Mouse (Mus musculus): ENCODE results near the gene Itpr2. TPM values are rescaled to one million over a fixed set of nuclear protein-coding genes. Genes with fewer than 3 reads are reported as not detected.
A peak's percentile ranks its signal among the peaks of the same experiment; 100 is the strongest.

Gene Itpr2
- polyA plus RNA-seq, 1 experiment from 2014 or later, result 6.0 TPM

GRCm38 (mm10) chr6:146197868-146198379 lies 304.1 kb downstream of the Itpr2 start:
- Histone ChIP-seq H3K27ac (ENCODE audit: low read depth, low read length) (no peak overlapping the region), H3K4me2 (ENCODE audit: low read depth) (no peak overlapping the region), H3K27me3 (ENCODE audit: control insufficient read depth, insufficient read depth, low read length) (no peaks in the 10 kb centered on the region), H3K4me3 (ENCODE audit: low read depth, low read length) (no peak overlapping the region), H3K36me3 (ENCODE audit: control insufficient read depth, insufficient read depth, low read length) (no peaks in the 10 kb centered on the region), H3K9ac (ENCODE audit: low read length) (no peak overlapping the region), H3K9me3 (ENCODE audit: control insufficient read depth, low read length) (no peaks in the 10 kb centered on the region), H3K4me1 (ENCODE audit: control insufficient read depth, insufficient read depth, low read length) (no peaks in the 10 kb centered on the region)
- 95% methylated on average over 7 of the region's 7 CpGs for WGBS
- no peak for DNase-seq (ENCODE audit: low spot score)
- no peak for ATAC-seq (ENCODE audit: insufficient read depth, low FRiP score, low TSS enrichment)

- no peak overlapping the region for H3K4me2 ChIP-seq (ENCODE audit: low read depth)
- H3K36me3 ChIP-seq (ENCODE audit: control insufficient read depth, insufficient read depth, low read length), result no peaks in the 10 kb centered on the region
- DNase-seq (ENCODE audit: low spot score), result no peak
- 86% methylated on average over 1 of the region's 1 CpGs for WGBS
- no peaks in the 10 kb centered on the region for H3K9me3 ChIP-seq (ENCODE audit: control insufficient read depth, low read length)
- no peak for ATAC-seq (ENCODE audit: insufficient read depth, low FRiP score, low TSS enrichment)
- H3K4me3 ChIP-seq (ENCODE audit: low read depth, low read length), result no peak overlapping the region
- H3K4me1 ChIP-seq (ENCODE audit: control insufficient read depth, insufficient read depth, low read length), result no peaks in the 10 kb centered on the region
- no peak overlapping the region for H3K9ac ChIP-seq (ENCODE audit: low read length)
- no peak overlapping the region for H3K27ac ChIP-seq (ENCODE audit: low read depth, low read length)
- no peaks in the 10 kb centered on the region for H3K27me3 ChIP-seq (ENCODE audit: control insufficient read depth, insufficient read depth, low read length)
Observed at GRCm38 (mm10) chr6:146196701-146197100, 305.3 kb downstream of the Itpr2 start.

GRCm38 (mm10) chr6:146195854-146196457 lies 306.1 kb downstream of the Itpr2 start:
- Histone ChIP-seq H3K4me2 (ENCODE audit: low read depth) (no peak overlapping the region), H3K4me1 (ENCODE audit: control insufficient read depth, insufficient read depth, low read length) (no peaks in the 10 kb centered on the region), H3K9me3 (ENCODE audit: control insufficient read depth, low read length) (no peaks in the 10 kb centered on the region), H3K27me3 (ENCODE audit: control insufficient read depth, insufficient read depth, low read length) (no peaks in the 10 kb centered on the region), H3K27ac (ENCODE audit: low read depth, low read length) (no peak overlapping the region), H3K4me3 (ENCODE audit: low read depth, low read length) (no peak overlapping the region), H3K9ac (ENCODE audit: low read length) (no peak overlapping the region), H3K36me3 (ENCODE audit: control insufficient read depth, insufficient read depth, low read length) (no peaks in the 10 kb centered on the region)
- DNase-seq (ENCODE audit: low spot score) (no peak), ATAC-seq (ENCODE audit: insufficient read depth, low FRiP score, low TSS enrichment) (no peak)
- 89% methylated on average over 7 of the region's 7 CpGs for WGBS

- Histone ChIP-seq H3K36me3 (ENCODE audit: control insufficient read depth, insufficient read depth, low read length) (no peaks in the 10 kb centered on the region), H3K9me3 (ENCODE audit: control insufficient read depth, low read length) (no peaks in the 10 kb centered on the region), H3K27me3 (ENCODE audit: control insufficient read depth, insufficient read depth, low read length) (no peaks in the 10 kb centered on the region), H3K4me3 (ENCODE audit: low read depth, low read length) (no peak overlapping the region), H3K4me1 (ENCODE audit: control insufficient read depth, insufficient read depth, low read length) (no peaks in the 10 kb centered on the region), H3K27ac (ENCODE audit: low read depth, low read length) (no peak overlapping the region), H3K9ac (ENCODE audit: low read length) (no peak overlapping the region), H3K4me2 (ENCODE audit: low read depth) (no peak overlapping the region)
- DNase-seq (ENCODE audit: low spot score), result no peak
- ATAC-seq (ENCODE audit: insufficient read depth, low FRiP score, low TSS enrichment), result no peak
- 87% methylated on average over 5 of the region's 5 CpGs for WGBS
Observed at GRCm38 (mm10) chr6:146191931-146192330, 310.1 kb downstream of the Itpr2 start.

GRCm38 (mm10) chr6:146190006-146190405 lies 312.0 kb downstream of the Itpr2 start:
- H3K4me2 ChIP-seq (ENCODE audit: low read depth), result no peak overlapping the region
- peak; percentile 46 for DNase-seq (ENCODE audit: low spot score)
- no peaks in the 10 kb centered on the region for H3K27me3 ChIP-seq (ENCODE audit: control insufficient read depth, insufficient read depth, low read length)

GRCm38 (mm10) chr6:146185532-146185931 lies 316.5 kb downstream of the Itpr2 start:
- Histone ChIP-seq H3K27ac (ENCODE audit: low read depth, low read length) (no peak overlapping the region), H3K4me2 (ENCODE audit: low read depth) (no peak overlapping the region), H3K36me3 (ENCODE audit: control insufficient read depth, insufficient read depth, low read length) (no peaks in the 10 kb centered on the region), H3K4me3 (ENCODE audit: low read depth, low read length) (no peak overlapping the region), H3K4me1 (ENCODE audit: control insufficient read depth, insufficient read depth, low read length) (no peaks in the 10 kb centered on the region), H3K27me3 (ENCODE audit: control insufficient read depth, insufficient read depth, low read length) (no peaks in the 10 kb centered on the region), H3K9ac (ENCODE audit: low read length) (no peak overlapping the region), H3K9me3 (ENCODE audit: control insufficient read depth, low read length) (no peaks in the 10 kb centered on the region)
- no peak for DNase-seq (ENCODE audit: low spot score)
- ATAC-seq (ENCODE audit: insufficient read depth, low FRiP score, low TSS enrichment), result no peak
- 89% methylated on average over 2 of the region's 2 CpGs for WGBS

More at GRCm38 (mm10) chr6:146190006-146190405, 312.0 kb downstream of the Itpr2 start:
- H3K4me3 ChIP-seq (ENCODE audit: low read depth, low read length), result no peak overlapping the region
- 44% methylated on average over 8 of the region's 8 CpGs for WGBS
- H3K9ac ChIP-seq (ENCODE audit: low read length), result no peak overlapping the region
- no peaks in the 10 kb centered on the region for H3K9me3 ChIP-seq (ENCODE audit: control insufficient read depth, low read length)
- no peaks in the 10 kb centered on the region for H3K4me1 ChIP-seq (ENCODE audit: control insufficient read depth, insufficient read depth, low read length)
- ATAC-seq (ENCODE audit: insufficient read depth, low FRiP score, low TSS enrichment), result no peak
- H3K27ac ChIP-seq (ENCODE audit: low read depth, low read length), result no peak overlapping the region
- no peaks in the 10 kb centered on the region for H3K36me3 ChIP-seq (ENCODE audit: control insufficient read depth, insufficient read depth, low read length)

- Histone ChIP-seq H3K4me2 (ENCODE audit: low read depth) (no peak overlapping the region), H3K27me3 (ENCODE audit: control insufficient read depth, insufficient read depth, low read length) (no peaks in the 10 kb centered on the region), H3K36me3 (ENCODE audit: control insufficient read depth, insufficient read depth, low read length) (no peaks in the 10 kb centered on the region), H3K27ac (ENCODE audit: low read depth, low read length) (no peak overlapping the region), H3K4me3 (ENCODE audit: low read depth, low read length) (no peak overlapping the region), H3K9me3 (ENCODE audit: control insufficient read depth, low read length) (no peaks in the 10 kb centered on the region), H3K9ac (ENCODE audit: low read length) (no peak overlapping the region), H3K4me1 (ENCODE audit: control insufficient read depth, insufficient read depth, low read length) (no peaks in the 10 kb centered on the region)
- DNase-seq (ENCODE audit: low spot score) (no peak), ATAC-seq (ENCODE audit: insufficient read depth, low FRiP score, low TSS enrichment) (no peak)
- 92% methylated on average over 9 of the region's 9 CpGs for WGBS
Observed at GRCm38 (mm10) chr6:146184771-146185170, 317.3 kb downstream of the Itpr2 start.

GRCm38 (mm10) chr6:146174644-146175250 lies 327.3 kb downstream of the Itpr2 start:
- ATAC-seq (ENCODE audit: insufficient read depth, low FRiP score, low TSS enrichment), result no peak

GRCm38 (mm10) chr6:146170603-146171051 lies 331.4 kb downstream of the Itpr2 start:
- no peak for ATAC-seq (ENCODE audit: insufficient read depth, low FRiP score, low TSS enrichment)
- H3K27ac ChIP-seq (ENCODE audit: low read depth, low read length), result no peak overlapping the region
- DNase-seq (ENCODE audit: low spot score), result no peak
- no peaks in the 10 kb centered on the region for H3K4me1 ChIP-seq (ENCODE audit: control insufficient read depth, insufficient read depth, low read length)
- H3K9ac ChIP-seq (ENCODE audit: low read length), result no peak overlapping the region
- 78% methylated on average over 14 of the region's 14 CpGs for WGBS
- H3K9me3 ChIP-seq (ENCODE audit: control insufficient read depth, low read length), result no peaks in the 10 kb centered on the region
- no peaks in the 10 kb centered on the region for H3K27me3 ChIP-seq (ENCODE audit: control insufficient read depth, insufficient read depth, low read length)
- H3K4me3 ChIP-seq (ENCODE audit: low read depth, low read length), result no peak overlapping the region
- no peaks in the 10 kb centered on the region for H3K36me3 ChIP-seq (ENCODE audit: control insufficient read depth, insufficient read depth, low read length)
- no peak overlapping the region for H3K4me2 ChIP-seq (ENCODE audit: low read depth)

More at GRCm38 (mm10) chr6:146174644-146175250, 327.3 kb downstream of the Itpr2 start:
- H3K4me3 ChIP-seq (ENCODE audit: low read depth, low read length), result no peak overlapping the region
- no peaks in the 10 kb centered on the region for H3K27me3 ChIP-seq (ENCODE audit: control insufficient read depth, insufficient read depth, low read length)
- no peaks in the 10 kb centered on the region for H3K4me1 ChIP-seq (ENCODE audit: control insufficient read depth, insufficient read depth, low read length)
- no peak for DNase-seq (ENCODE audit: low spot score)
- no peak overlapping the region for H3K27ac ChIP-seq (ENCODE audit: low read depth, low read length)
- 89% methylated on average over 4 of the region's 4 CpGs for WGBS
- H3K9me3 ChIP-seq (ENCODE audit: control insufficient read depth, low read length), result no peaks in the 10 kb centered on the region
- H3K4me2 ChIP-seq (ENCODE audit: low read depth), result no peak overlapping the region
- no peak overlapping the region for H3K9ac ChIP-seq (ENCODE audit: low read length)
- no peaks in the 10 kb centered on the region for H3K36me3 ChIP-seq (ENCODE audit: control insufficient read depth, insufficient read depth, low read length)
